Mouse (Mus musculus) megakaryocyte progenitor cell, adult 5-6 weeks (primary cell): ENCODE measurements around the gene Gm11492. TPM values are rescaled to one million over a fixed set of nuclear protein-coding genes. Genes with fewer than 3 reads are reported as not detected.

Source experiments
- ATAC-seq: replicated peaks from 2 replicates; pipeline ENCODE4 v1.8.0; 2016; ENCODE audit warnings: mild to moderate bottlenecking, moderate TSS enrichment, inconsistent platforms; ENCODE audit not compliant: poor library complexity
- total RNA-seq, 2 experiments: library from RNA; stranded (forward) in 1 of 2; stranded (reverse) in 1 of 2; fragments of 157-497, 149-512 nt in 1 of 2; fragments of 200-1000 nt in 1 of 2; gene quantifications; 2 replicates each; pipeline versions ENCODE4 v1.2.3 to v1.2.4; 2015 to 2017

The Gm11492 gene
- total RNA-seq, 2 experiments from 2014 or later: not detected

DNA sequence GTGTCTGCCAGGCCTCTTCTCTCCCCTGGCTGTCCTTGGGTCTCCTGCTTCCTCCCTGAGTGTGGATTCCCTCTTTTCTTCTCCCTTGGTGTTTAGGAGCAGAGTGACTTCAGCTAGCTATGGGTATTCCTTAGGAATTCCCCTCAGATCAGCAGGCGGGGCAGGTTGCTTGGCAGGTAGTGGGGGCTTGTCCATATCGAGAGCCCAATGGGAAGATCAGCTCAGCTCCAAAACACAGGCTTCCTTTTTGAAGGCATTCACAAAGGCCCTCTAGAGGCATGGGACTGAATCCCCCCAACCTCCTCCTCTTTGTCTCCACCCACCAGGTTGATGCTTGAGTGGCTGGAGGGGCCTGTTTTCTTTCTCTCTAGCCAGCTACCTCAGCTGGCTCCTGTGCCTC, 30.0 kb downstream of the Gm11492 start:
- no peak for ATAC-seq

DNA sequence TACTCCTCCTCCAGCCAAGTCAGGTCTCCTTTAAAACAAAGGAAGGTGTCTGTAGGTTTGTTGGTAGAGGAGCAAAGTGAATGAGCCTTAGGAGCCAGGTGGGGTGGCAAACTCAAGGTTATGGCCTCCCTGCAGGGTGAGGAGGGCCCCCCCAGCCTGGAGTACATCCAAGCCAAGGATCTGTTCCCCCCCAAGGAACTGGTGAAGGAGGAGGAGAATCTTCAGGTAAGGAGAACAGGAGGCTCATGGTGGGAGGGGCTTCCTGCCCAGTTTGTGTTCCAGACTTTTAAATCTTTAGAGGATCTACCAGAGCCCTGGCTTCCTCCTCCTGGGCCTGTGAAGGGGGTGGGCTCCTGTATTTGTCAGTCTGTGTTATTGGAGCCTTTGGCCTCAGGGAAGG, 30.6 kb downstream of the Gm11492 start:
- no peak for ATAC-seq

GRCm38 (mm10) chr11:87599395-87600089, 33.1 kb downstream of the Gm11492 start:
- no peak for ATAC-seq

DNA sequence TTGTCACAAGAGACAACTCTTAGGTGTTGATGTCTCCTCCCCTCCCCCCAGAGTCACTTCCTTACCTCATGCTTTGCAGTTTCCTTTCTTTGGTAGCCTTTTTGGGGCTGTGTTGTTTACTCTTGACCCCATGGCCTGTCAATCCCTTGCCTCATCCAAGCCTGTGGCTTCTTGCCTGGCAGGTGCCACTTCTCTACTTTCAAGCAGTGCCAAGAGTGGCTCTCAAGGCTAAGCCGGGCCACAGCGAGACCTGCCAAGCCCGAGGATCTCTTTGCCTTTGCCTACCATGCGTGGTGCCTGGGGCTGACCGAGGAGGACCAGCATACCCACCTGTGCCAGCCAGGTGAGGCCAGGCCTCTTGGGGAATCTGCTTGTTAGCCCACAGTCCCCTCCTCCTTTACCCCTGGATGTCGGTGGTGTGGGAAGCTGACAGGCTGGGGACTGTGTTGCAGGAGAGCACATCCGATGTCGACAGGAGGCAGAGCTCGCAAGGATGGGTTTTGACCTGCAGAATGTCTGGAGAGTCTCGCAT, 33.9 kb downstream of the Gm11492 start:
- no peak for ATAC-seq

GRCm38 (mm10) chr11:87602234-87602633, 35.8 kb downstream of the Gm11492 start:
- ATAC-seq: no peak

DNA sequence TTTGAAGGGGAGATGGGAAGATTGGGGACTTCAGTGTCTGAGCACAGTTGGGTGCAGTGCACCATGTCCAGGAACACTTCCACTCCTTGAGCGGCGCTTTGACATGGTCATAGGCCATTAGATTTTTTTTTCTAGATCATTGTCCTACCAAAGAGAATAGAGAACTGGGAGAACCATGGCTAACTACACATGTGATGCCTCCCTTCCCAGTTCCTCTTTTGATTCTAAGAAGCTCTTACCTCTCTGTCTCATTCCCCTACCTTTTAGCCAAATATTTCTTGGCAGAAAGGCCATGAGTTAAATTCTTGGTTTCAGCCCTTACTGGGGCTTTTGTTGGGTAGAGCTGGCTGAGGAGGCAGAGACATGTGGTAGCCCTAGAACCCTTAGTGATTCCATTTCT, 37.1 kb downstream of the Gm11492 start:
- no peak for ATAC-seq

DNA sequence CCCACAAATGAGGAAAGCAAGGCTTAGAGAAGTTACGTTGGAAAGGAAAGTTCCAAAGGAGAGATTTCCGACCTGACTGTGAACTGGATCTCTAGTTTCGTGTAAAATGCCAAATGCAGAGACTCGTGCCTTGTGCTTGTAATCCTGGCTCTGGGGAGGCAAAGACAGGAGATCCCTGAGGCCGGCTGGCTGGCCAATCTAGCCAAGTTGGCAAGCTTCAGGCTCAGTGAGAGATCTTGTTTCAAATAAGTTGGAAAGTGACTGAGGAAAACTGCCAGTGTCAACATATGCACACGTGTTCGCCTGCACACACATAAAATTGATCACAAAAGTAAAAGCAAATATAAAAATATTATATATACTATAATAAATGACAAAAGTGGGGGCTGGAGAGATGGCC, 42.8 kb downstream of the Gm11492 start:
- ATAC-seq: no peak

DNA sequence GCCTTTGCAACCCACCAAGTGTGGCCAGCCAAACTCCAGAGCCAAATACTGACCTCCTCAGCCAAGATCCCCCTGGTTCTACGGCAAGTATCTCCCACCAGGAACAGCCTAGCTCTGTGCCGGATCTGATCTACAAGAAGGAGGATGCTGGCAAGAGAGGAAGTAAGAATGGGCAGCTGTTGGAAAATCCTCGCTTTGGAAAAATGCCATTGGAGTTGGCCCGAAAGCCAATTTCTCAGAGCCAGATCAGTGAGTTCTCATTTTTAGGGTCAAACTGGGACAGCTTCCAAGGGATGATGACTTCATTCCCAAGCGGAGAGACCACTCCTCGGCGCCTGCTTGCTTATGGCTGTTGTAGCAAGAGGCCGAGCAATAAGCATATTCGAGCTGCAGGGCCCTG, 45.1 kb downstream of the Gm11492 start:
- ATAC-seq: no peak

- ATAC-seq: no peak
Measured at GRCm38 (mm10) chr11:87613972-87614371, 47.5 kb downstream of the Gm11492 start.

DNA sequence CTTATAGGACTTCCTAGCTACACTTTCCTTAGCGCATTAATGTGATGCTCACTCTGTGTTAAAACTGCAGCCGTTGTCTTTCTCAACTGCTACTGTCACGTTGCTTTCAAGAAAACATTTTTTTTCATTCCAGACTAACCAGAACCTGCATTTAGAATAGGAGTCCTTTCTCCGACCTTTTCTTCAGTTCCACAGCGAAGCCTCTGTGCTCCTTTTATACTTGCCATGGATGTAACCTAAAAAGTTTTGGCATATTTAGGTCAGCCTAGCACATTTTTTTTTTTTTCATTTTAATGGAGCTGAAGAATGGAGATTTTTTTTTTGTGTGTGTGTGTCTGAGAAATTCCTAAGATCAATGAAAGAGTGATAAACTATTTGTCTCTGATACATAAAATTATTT, 49.1 kb downstream of the Gm11492 start:
- ATAC-seq: no peak

DNA sequence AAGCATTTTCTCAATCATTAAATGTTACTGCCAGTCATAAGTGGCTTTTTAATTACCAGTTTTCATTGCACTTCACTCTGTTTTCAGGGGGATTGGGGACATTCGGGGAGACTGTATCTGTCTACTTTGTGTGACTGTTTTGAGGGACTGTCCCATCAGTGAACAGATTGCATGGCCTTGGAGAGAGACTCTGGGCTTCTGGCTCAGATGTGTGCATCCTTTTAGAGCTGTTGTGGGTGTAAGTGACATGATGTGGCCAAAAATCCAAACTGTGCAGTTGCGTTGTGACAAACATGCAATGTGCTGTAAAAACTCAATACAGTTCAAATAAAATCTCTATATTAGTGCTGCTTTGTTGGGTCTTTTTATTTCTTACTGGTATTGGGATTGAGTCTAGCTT, 49.5 kb downstream of the Gm11492 start:
- ATAC-seq: no peak

DNA sequence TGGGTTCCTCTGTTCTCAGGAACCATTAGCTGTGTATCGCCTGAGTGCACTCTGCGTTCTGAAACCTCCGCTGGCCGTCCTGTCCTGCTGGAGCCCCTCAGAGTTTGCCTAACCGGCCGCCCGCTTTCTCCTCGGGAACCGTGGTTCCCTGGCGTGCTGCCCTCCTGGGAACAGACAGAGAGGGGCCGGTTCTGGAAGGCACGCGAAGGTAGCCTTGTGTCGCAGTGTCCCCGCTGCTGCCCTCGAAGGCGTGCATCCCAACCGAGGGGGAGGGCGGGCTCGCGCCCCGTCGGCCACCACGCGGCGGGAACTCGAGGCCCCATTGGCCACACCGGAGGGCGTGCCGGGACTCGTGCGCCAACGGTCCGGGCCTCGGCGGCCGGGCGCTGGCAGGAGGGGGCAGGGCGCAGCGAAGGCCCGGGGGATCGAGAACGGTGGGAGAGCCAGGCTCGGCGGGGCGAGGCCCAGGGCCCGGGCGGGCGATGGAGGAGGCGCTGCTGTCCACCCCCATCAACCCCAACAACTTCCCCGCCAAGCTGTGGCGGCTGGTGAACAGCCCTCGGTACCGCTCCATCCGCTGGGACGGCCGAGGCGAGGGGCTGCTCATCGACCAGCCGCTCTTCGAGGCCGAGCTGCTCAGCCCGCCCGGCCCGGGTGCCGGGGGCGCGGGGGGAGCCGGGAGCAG, 50.5 kb downstream of the Gm11492 start, which contains the start of gene Hsf5:
Gene Hsf5 (plus strand): TSS at position 375 of the 685 bp plus-strand sequence.
- no peak for ATAC-seq

GRCm38 (mm10) chr11:87617606-87618005, 51.2 kb downstream of the Gm11492 start:
- no peak for ATAC-seq

Other genes starting within 250 kb of the Gm11492 start
- 0.76 and 0.91 TPM in 2 replicates for gene Ppm1e, start 207.6 kb upstream of the Gm11492 start, total RNA-seq (2015)
- 0.87 and 2.6 TPM in 2 replicates for gene Ppm1e, start 207.6 kb upstream of the Gm11492 start, total RNA-seq (2017)
- 2.5 and 4.9 TPM in 2 replicates for gene Rad51c, start 161.7 kb upstream of the Gm11492 start, total RNA-seq (2015)
- gene Rad51c, start 161.7 kb upstream of the Gm11492 start, total RNA-seq (2017): 5.4 and 8.0 TPM in 2 replicates
- 0.07 and 2.4 TPM in 2 replicates for gene Tex14, start 161.6 kb upstream of the Gm11492 start, total RNA-seq (2015)
- gene Tex14, start 161.6 kb upstream of the Gm11492 start, total RNA-seq (2017): 0.27 and 0.29 TPM in 2 replicates
- 1.6 and 2.7 TPM in 2 replicates for gene Sept4, start 2.2 kb downstream of the Gm11492 start, total RNA-seq (2015)
- gene Sept4, start 2.2 kb downstream of the Gm11492 start, total RNA-seq (2017): 1.5 and 4.8 TPM in 2 replicates
- 14.4 and 15.7 TPM in 2 replicates for gene Mtmr4, start 25.5 kb downstream of the Gm11492 start, total RNA-seq (2015)
- gene Mtmr4, start 25.5 kb downstream of the Gm11492 start, total RNA-seq (2017): 20.9 and 25.0 TPM in 2 replicates
- not detected in 2 replicates for gene Hsf5, start 50.5 kb downstream of the Gm11492 start, total RNA-seq (2015)
- gene Hsf5, start 50.5 kb downstream of the Gm11492 start, total RNA-seq (2017): not detected in 2 replicates
- gene Rnf43, start 96.1 kb downstream of the Gm11492 start, total RNA-seq (2015): 3.0 and 5.1 TPM in 2 replicates
- 2.2 and 3.0 TPM in 2 replicates for gene Rnf43, start 96.1 kb downstream of the Gm11492 start, total RNA-seq (2017)
- 147 and 161 TPM in 2 replicates for gene Supt4a, start 170.9 kb downstream of the Gm11492 start, total RNA-seq (2015)
- 52.8 and 63.7 TPM in 2 replicates for gene Supt4a, start 170.9 kb downstream of the Gm11492 start, total RNA-seq (2017)
- 34.1 and 38.5 TPM in 2 replicates for gene Tspoap1, start 193.9 kb downstream of the Gm11492 start, total RNA-seq (2015)
- gene Tspoap1, start 193.9 kb downstream of the Gm11492 start, total RNA-seq (2017): 47.0 and 66.4 TPM in 2 replicates
- gene Mpo, start 226.9 kb downstream of the Gm11492 start, total RNA-seq (2015): 13,257 and 15,415 TPM in 2 replicates
- gene Mpo, start 226.9 kb downstream of the Gm11492 start, total RNA-seq (2017): 8,081 and 8,928 TPM in 2 replicates